Comparison of ENCODE assay signal across 17 mouse cellular contexts in genomic region chr2:14543773-14544172, GRCm38 (mm10). TPM values are rescaled to one million over a fixed set of nuclear protein-coding genes. Genes with fewer than 3 reads are reported as not detected.
A peak's percentile ranks its signal among the peaks of the same experiment; 100 is the strongest.
DNase-seq lines count a peak whose midpoint lies in the region; ATAC-seq and TF ChIP-seq lines count a peak whose summit lies in the region.
"Had no signal": no experiment of that assay in that cellular context is flagged by ENCODE, and none has a peak within 500 bp of the region (broad histone marks: within the 10 kb centered on the region; RNA-seq: fewer than 3 reads in every experiment).

No protein-coding gene starts in this region.

- 0 out of 2 replicates have a peak overlapping the region, but pooled peaks have one; percentile 6 for H3K27ac ChIP-seq in heart, embryonic 15.5 days
- no peak overlapping the region for H3K27ac ChIP-seq in heart, embryonic 10.5 days
- H3K27ac ChIP-seq in lung, embryonic 15.5 days, result peak overlapping the region; percentile 74; the same call in 1 of the 2 replicates
- H3K27ac ChIP-seq in lung, postnatal 0 days (ENCODE audit: low read length), result no peak overlapping the region
- H3K27ac ChIP-seq: embryonic facial prominence, embryonic 13.5 days; embryonic facial prominence, embryonic 15.5 days; forebrain, embryonic 10.5 days; forebrain, embryonic 12.5 days had no signal

- TF ChIP-seq EP300 in lung, postnatal 0 days (IDR thresholded peaks at IDR 0.05), result no peak

- no peak overlapping the region for H3K4me3 ChIP-seq in heart, embryonic 15.5 days
- no peak overlapping the region for H3K4me3 ChIP-seq in heart, embryonic 10.5 days
- no peak overlapping the region for H3K4me3 ChIP-seq in lung, embryonic 15.5 days
- no peak overlapping the region for H3K4me3 ChIP-seq in lung, postnatal 0 days (ENCODE audit: low read depth, low read length)
- H3K4me3 ChIP-seq: embryonic facial prominence, embryonic 13.5 days; embryonic facial prominence, embryonic 15.5 days; erythroblast, embryonic 14.5 days; forebrain, embryonic 10.5 days; forebrain, embryonic 12.5 days had no signal

- H3K27me3 ChIP-seq in heart, embryonic 15.5 days, result no peaks in the 10 kb centered on the region
- no peaks in the 10 kb centered on the region for H3K27me3 ChIP-seq in heart, embryonic 10.5 days (ENCODE audit: insufficient read depth, poor library complexity, severe bottlenecking)
- H3K27me3 ChIP-seq in lung, embryonic 15.5 days, result no peaks in the 10 kb centered on the region
- H3K27me3 ChIP-seq in lung, postnatal 0 days (replicated peaks; ENCODE audit: insufficient read depth, low read length), result no peaks in the 10 kb centered on the region
- H3K27me3 ChIP-seq: embryonic facial prominence, embryonic 13.5 days; embryonic facial prominence, embryonic 15.5 days; forebrain, embryonic 12.5 days had no signal

- no peak overlapping the region for H3K4me2 ChIP-seq in heart, embryonic 15.5 days
- no peak overlapping the region for H3K4me2 ChIP-seq in lung, embryonic 15.5 days
- no peak overlapping the region for H3K4me2 ChIP-seq in lung, postnatal 0 days (replicated peaks; ENCODE audit: low read depth, low read length)
- H3K4me2 ChIP-seq: embryonic facial prominence, embryonic 13.5 days; embryonic facial prominence, embryonic 15.5 days; forebrain, embryonic 12.5 days had no signal

- no peak for ATAC-seq in heart, embryonic 15.5 days (replicated peaks; ENCODE audit: insufficient number of reproducible peaks, insufficient read depth, low FRiP score, low read depth)
- ATAC-seq in lung, embryonic 15.5 days (ENCODE audit: borderline replicate concordance, extremely low read depth, low FRiP score, low TSS enrichment), result peak; percentile 70; the same call in 1 of the 2 replicates
- ATAC-seq in lung, postnatal 0 days, result 0 out of 2 replicates have a peak, but pooled peaks have one; percentile 1
- ATAC-seq: forebrain, embryonic 14.5 days had no signal

- no peaks in the 10 kb centered on the region for H3K36me3 ChIP-seq in heart, embryonic 15.5 days
- no peaks in the 10 kb centered on the region for H3K36me3 ChIP-seq in heart, embryonic 10.5 days
- H3K36me3 ChIP-seq in lung, embryonic 15.5 days, result no peaks in the 10 kb centered on the region
- H3K36me3 ChIP-seq in lung, postnatal 0 days (ENCODE audit: insufficient read depth, low read length), result no peaks in the 10 kb centered on the region
- H3K36me3 ChIP-seq: embryonic facial prominence, embryonic 13.5 days; embryonic facial prominence, embryonic 15.5 days; forebrain, embryonic 10.5 days; forebrain, embryonic 12.5 days had no signal

- no peak for TF ChIP-seq CTCF in lung, postnatal 0 days (IDR thresholded peaks at IDR 0.05)

- WGBS in heart, embryonic 15.5 days, result 70% methylated on average over 2 of the region's 2 CpGs
- 83% methylated on average over 2 of the region's 2 CpGs for WGBS in heart, embryonic 10.5 days
- 49% methylated on average over 2 of the region's 2 CpGs for WGBS in lung, embryonic 15.5 days
- 61% methylated on average over 2 of the region's 2 CpGs for WGBS in lung, postnatal 0 days

- no peak overlapping the region for H3K9ac ChIP-seq in heart, embryonic 15.5 days
- no peak overlapping the region for H3K9ac ChIP-seq in lung, embryonic 15.5 days
- H3K9ac ChIP-seq in lung, postnatal 0 days (replicated peaks; ENCODE audit: low read depth), result no peak overlapping the region
- H3K9ac ChIP-seq: embryonic facial prominence, embryonic 13.5 days; embryonic facial prominence, embryonic 15.5 days; forebrain, embryonic 12.5 days had no signal

- H3K4me1 ChIP-seq in heart, embryonic 15.5 days (replicated peaks), result peaks cover 6% of the 10 kb centered on the region
- H3K4me1 ChIP-seq in heart, embryonic 10.5 days, result 0 out of 2 replicates have a peak, but pooled peaks cover 6% of the 10 kb centered on the region
- peaks cover 5% of the 10 kb centered on the region; the same call in 1 of the 2 replicates for H3K4me1 ChIP-seq in lung, embryonic 15.5 days
- H3K4me1 ChIP-seq in lung, postnatal 0 days (ENCODE audit: insufficient read depth, low read depth, low read length), result no peaks in the 10 kb centered on the region
- H3K4me1 ChIP-seq: embryonic facial prominence, embryonic 13.5 days; embryonic facial prominence, embryonic 15.5 days; forebrain, embryonic 10.5 days; forebrain, embryonic 12.5 days had no signal

- DNase-seq in heart, embryonic 10.5 days (ENCODE audit: low spot score), result no peak
- DNase-seq in lung, postnatal 36 days, result no peak
- no peak for DNase-seq in lung, postnatal 0 days (ENCODE audit: low spot score)
- DNase-seq in lung, postnatal 14 days, result no peak
- DNase-seq: cerebellum, adult 11 months; cerebellum, adult 18-20 months; cerebellum, adult 8-10 months; cerebellum, adult 9-11 months; embryo, embryonic 11 days had no signal

- no peaks in the 10 kb centered on the region for H3K9me3 ChIP-seq in heart, embryonic 15.5 days (replicated peaks)
- no peaks in the 10 kb centered on the region for H3K9me3 ChIP-seq in heart, embryonic 10.5 days
- no peaks in the 10 kb centered on the region for H3K9me3 ChIP-seq in lung, embryonic 15.5 days
- no peaks in the 10 kb centered on the region for H3K9me3 ChIP-seq in lung, postnatal 0 days (ENCODE audit: low read length)
- H3K9me3 ChIP-seq: embryonic facial prominence, embryonic 13.5 days; embryonic facial prominence, embryonic 15.5 days; forebrain, embryonic 10.5 days; forebrain, embryonic 12.5 days had no signal

RNA-seq across cellular contexts. Expression of gene Cacnb2, which starts 59.1 kb away (rescaled TPM):
- polyA plus RNA-seq in heart, embryonic 15.5 days (2015; fragmentation: Nextera tagmentation; extraction: Ambion mirVana), result 10.1 and 12.2 TPM in 2 replicates
- 8.3 and 11.3 TPM in 2 replicates for polyA plus RNA-seq in heart, embryonic 10.5 days (2016; fragmentation: Nextera tagmentation; extraction: Ambion mirVana)
- 8.0 and 9.3 TPM in 2 replicates for polyA plus RNA-seq in lung, embryonic 15.5 days (2015; fragmentation: Nextera tagmentation; extraction: Ambion mirVana)
- 5.1 and 5.2 TPM in 2 replicates for polyA plus RNA-seq in lung, postnatal 0 days (2015; fragmentation: Nextera tagmentation; extraction: Ambion mirVana)
- polyA plus RNA-seq: erythroblast, embryonic 14.5 days had no signal

Comparison
In these comparisons a context has a peak if more than half of its experiments do, and no peak if none do; other contexts are left out.
1. H3K27ac ChIP-seq: peak in heart, embryonic 15.5 days (single experiment) and lung, embryonic 15.5 days (single experiment); none in heart, embryonic 10.5 days (single experiment) and lung, postnatal 0 days (single experiment).